Mouse (Mus musculus) brain, embryonic 14.5 days (tissue): ENCODE data around the gene Thada. TPM values are rescaled to one million over a fixed set of nuclear protein-coding genes. Genes with fewer than 3 reads are reported as not detected.

Experiments used
- DNase-seq: peaks from one replicate; pipeline ENCODE4 v3.0.0-alpha.2; 2011; ENCODE audit warnings: low read depth
- CTCF ChIP-seq: fragments of 200-500 bp; IDR thresholded peaks from 2 replicates; pipeline ENCODE4 v1.5.1; 2012; ENCODE audit warnings: inconsistent platforms, mild to moderate bottlenecking, moderate library complexity, borderline replicate concordance; ENCODE audit not compliant: insufficient read depth, insufficient read length; ENCODE audit errors: extremely low read depth
- POLR2A ChIP-seq: fragments of 200-500 bp; IDR thresholded peaks from 2 replicates; pipeline ENCODE4 v1.6.1; 2012; ENCODE audit warnings: mild to moderate bottlenecking, inconsistent platforms, borderline replicate concordance; ENCODE audit not compliant: poor library complexity, insufficient read depth, insufficient read length, severe bottlenecking; ENCODE audit errors: extremely low read depth
- polyA plus RNA-seq: library from polyadenylated mRNA; depleted of rRNA; stranded (reverse); fragments of >200 nt; gene quantifications from 2 replicates; pipeline ENCODE4 v1.2.3, GENCODE M21; 2012

The Thada gene
- polyA plus RNA-seq, 1 experiment = 10.2 TPM

DNA sequence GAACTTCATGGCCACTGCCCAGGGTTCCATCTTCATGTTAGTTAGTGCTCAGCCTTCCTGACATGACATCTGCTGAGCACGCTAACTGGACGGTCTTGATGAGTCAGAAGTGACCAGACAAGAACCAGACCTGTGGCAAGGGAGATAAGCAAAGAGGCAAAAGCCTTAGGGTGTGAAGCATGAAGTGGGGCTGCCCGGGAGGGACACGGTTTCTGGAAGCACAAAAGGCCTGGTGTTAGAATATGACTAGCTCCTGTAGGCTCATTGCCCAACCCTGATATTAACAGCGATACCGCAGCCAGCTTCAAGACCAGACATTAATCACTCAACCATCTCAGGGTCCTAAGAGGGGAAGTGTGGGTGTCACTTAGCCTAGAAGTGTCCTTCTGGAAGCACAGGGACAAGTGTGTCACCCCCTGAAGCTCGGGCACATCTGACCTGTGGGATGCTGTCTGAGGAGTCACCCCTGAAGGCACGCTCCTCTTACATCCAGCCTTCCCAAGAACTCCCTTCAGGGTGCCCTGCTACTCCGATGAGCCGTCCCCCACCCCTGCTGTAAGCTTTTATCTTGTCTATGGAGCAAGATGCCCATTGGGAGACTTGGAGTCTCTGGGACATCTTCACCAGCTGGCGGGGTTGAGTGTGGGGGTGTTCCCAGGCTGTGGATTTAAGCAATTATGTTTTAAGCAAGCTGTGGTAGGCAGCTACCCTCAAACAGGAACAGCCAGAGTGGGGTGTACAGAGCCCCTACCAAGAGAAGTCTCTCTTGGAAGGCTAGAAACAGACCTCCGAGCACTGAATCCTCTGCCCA lies 312.8 kb downstream of the Thada start:
- no peak for DNase-seq
- TF ChIP-seq CTCF = no peak
- TF ChIP-seq POLR2A = no peak

GRCm38 (mm10) chr17:84152206-84152975 lies 313.6 kb downstream of the Thada start:
- TF ChIP-seq CTCF (no peak), POLR2A (no peak)
- DNase-seq = peak; percentile 29

GRCm38 (mm10) chr17:84151306-84151705 lies 314.7 kb downstream of the Thada start:
- no peak for DNase-seq

DNA sequence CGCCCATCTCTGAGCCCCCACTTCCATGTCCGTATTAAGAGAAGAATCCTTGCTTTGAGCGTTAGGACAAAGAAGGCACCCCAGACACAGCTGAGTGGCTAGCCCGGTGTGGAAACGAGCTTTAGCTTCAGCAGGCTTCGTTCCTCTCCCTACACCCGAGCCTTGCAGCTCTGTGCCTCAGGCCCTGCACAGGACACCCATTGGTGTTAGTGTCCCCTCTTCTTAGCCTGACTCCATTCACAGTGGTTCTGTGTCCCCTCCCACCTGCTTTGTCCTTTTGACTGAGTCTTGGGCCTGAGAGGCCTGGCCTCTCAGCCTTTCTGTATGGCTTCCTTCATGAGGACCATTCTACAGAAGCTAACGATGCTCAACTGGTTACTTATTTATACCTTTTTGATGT lies 315.7 kb downstream of the Thada start:
- DNase-seq = no peak
- TF ChIP-seq CTCF (no peak), POLR2A (no peak)

More at GRCm38 (mm10) chr17:84151306-84151705, 314.7 kb downstream of the Thada start:
- TF ChIP-seq POLR2A = no peak

DNA sequence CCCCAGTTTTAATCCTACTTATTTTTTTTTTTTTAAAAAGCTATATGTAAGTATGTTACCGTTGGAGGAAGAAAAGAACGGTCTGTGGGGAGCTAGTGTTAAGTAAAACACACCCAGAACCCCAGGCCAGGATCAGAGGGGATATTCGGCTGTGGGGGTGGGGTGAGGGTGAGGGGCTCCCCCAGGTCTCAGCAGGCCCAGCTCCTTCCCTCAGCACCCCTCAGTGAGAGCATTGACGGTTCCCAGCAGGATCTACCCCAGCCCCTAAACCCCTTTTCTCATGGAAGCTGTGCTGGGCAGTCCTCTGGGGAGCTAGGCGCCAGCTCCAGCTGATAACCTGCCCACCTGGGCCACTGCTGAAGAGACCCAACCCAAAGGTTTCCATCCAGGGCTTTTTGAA lies 316.4 kb downstream of the Thada start:
- TF ChIP-seq CTCF = no peak
- no peak for TF ChIP-seq POLR2A
- no peak for DNase-seq

DNA sequence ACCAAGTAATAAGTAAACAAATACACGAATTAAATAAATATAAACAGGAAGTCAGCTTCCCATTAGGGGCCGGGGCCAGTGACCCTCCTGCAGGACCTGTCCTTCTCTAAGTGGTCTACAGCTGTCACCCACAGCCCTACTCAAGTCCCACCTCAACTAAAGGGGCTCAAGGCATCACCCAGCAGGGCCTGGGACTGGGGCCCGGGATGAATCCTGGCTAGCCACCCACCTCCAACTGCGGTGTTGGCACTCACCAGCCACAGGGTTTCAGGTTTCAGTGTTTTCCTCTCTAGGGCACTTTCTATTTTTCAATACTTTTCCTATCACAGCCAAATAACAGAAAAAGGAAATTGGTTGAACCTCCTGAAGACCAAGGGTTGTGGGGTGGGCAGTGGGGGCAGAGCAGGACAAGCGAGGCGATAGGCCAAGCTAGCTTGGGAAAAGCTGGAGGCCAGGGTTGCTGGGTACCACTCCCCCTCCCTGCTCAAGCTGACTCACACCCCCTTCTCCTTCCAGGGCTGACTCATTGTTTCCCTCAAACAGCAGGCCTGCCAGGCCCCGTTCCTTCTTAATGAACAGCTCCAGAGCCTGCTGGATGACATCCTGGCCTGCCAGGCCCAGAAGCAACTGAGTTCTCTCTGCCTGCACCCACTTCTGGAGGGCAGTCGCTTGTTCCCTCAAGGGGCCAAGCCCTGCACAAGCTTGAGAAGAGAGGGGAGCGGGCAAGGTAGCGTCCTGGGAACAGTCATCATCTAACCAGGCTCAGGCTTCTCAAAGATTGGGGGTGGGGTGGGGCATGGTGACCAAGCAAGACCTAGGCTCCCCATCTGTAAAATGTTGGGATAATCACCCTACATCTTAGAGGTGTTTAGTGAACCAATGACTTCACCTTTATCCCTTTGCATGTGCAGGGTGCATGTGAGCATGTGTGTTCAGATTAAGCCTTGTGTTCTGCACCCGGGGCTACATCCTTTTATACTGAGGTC lies 317.2 kb downstream of the Thada start:
- TF ChIP-seq POLR2A (no peak), CTCF (no peak)
- peak; percentile 92 for DNase-seq

GRCm38 (mm10) chr17:84147183-84148108 lies 318.6 kb downstream of the Thada start:
- no peak for DNase-seq
- TF ChIP-seq CTCF = no peak
- no peak for TF ChIP-seq POLR2A

DNA sequence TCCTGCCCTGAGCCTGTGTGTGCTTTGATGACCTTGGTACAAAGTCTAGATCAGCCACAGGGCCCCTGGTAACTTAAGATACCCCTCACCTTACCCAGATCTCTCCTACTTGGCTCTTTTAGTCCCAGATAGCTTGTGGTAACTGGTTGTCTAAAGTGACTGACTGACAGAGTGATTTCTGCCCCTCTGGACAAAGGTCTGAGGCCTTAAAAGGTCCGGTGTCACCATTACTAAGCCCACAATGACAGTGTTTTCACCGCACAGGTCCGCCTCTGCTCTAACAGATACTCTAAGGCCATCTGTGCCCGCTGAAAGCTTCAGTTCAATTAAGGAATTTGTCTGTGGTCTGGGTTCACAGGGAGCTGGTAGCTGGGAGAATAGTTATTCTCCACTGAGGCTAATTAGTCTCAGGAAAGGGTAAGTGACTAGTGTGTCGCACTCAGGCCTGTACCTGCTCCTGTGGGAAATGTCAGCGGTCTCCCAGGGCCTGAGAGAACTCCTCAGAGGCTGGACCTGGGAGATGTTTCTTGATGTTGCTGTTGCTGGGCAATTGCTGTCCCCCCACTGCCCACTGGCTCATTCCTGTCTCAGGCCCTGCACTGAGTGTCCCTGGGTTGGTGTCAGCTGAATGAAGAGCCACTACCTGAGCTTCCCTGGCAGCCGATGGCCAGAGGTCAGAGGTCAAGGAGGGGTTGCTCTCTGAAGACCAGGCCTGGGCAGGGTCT lies 319.4 kb downstream of the Thada start:
- DNase-seq = peak; percentile 20
- no peak for TF ChIP-seq CTCF
- TF ChIP-seq POLR2A = no peak

DNA sequence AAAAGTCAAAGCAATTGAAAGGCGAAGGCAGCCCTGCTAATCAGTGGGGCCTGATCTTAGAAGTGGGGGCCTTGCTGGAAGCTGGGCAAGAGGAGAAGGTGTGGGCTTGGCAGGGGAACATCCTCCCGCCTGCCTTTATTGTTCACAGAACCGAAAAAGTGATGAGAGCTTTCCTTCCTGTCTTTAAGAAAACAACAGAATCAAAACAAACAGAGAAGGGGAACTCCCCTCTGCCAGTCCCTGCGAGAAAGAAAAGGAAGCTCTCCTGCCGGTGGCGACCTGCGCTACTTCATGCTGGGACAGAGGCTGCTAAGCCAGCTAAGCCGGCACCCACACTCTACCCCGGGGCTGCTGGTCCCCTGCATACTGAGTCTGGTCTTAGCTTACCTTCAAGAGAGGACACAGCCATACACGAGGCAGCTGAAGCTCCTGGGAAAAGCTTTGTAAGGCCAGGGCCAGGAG lies 320.1 kb downstream of the Thada start:
- TF ChIP-seq CTCF (no peak), POLR2A (no peak)
- DNase-seq = no peak

GRCm38 (mm10) chr17:84144762-84145599 lies 321.0 kb downstream of the Thada start:
- TF ChIP-seq CTCF (no peak), POLR2A (no peak)
- no peak for DNase-seq
